Mouse (Mus musculus) cerebellum, postnatal 14 days (tissue): ENCODE data around the gene Cad.
"Not testable (repeated sequence)": the region's sequence is repeated elsewhere in the genome, so short reads cannot be mapped to it uniquely, and the experiment has no call there.

ENCODE experiments used
- DNase-seq, 2 experiments: peaks; one replicate each; pipeline ENCODE4 v3.0.0; 2021; ENCODE audit warnings: mixed read lengths in 2 of 2

Gene Cad

GRCm38 (mm10) chr5:31054261-31055215 lies at the start of gene Cad:
TSS of gene Cad (plus strand) at chr5:31054780.
- DNase-seq: peak; percentile 94 to 96

GRCm38 (mm10) chr5:31012737-31013136 lies 41.8 kb upstream of the Cad start:
- DNase-seq: no peak

- DNase-seq: no peak
These were observed 38.7 kb upstream of the Cad start for GRCm38 (mm10) chr5:31015913-31016312.

- DNase-seq: not testable (repeated sequence)
These were observed 32.8 kb upstream of the Cad start for GRCm38 (mm10) chr5:31021790-31022189.

- no peak for DNase-seq
These were observed 31.9 kb upstream of the Cad start for GRCm38 (mm10) chr5:31022690-31023089.

- DNase-seq: no peak
These were observed 31.3 kb upstream of the Cad start for GRCm38 (mm10) chr5:31023254-31023653.

GRCm38 (mm10) chr5:31024641-31025040 lies 29.9 kb upstream of the Cad start:
- no peak for DNase-seq

GRCm38 (mm10) chr5:31030926-31031325 lies 23.7 kb upstream of the Cad start:
- DNase-seq: no peak

GRCm38 (mm10) chr5:31031508-31031907 lies 23.1 kb upstream of the Cad start:
- DNase-seq: no peak

- no peak for DNase-seq
These were observed 19.9 kb upstream of the Cad start for GRCm38 (mm10) chr5:31034669-31035068.

GRCm38 (mm10) chr5:31036556-31036955 lies 18.0 kb upstream of the Cad start:
- not testable (repeated sequence) for DNase-seq

- no peak for DNase-seq
These were observed 16.3 kb upstream of the Cad start for GRCm38 (mm10) chr5:31038171-31038845.

- no peak for DNase-seq
These were observed 8.2 kb upstream of the Cad start for GRCm38 (mm10) chr5:31046416-31046815.

GRCm38 (mm10) chr5:31047074-31047473 lies 7.5 kb upstream of the Cad start:
- DNase-seq: no peak

GRCm38 (mm10) chr5:31047848-31048762 lies 6.5 kb upstream of the Cad start, which contains the start of gene Atraid:
TSS of gene Atraid (plus strand) at chr5:31048312.
- DNase-seq: peak; percentile 99

GRCm38 (mm10) chr5:31048763-31049641 lies 5.6 kb upstream of the Cad start, which contains the start of gene Slc5a6:
TSS of gene Slc5a6 (minus strand) at chr5:31048924.
- peak; percentile 62 to 63 for DNase-seq

- DNase-seq: no peak
These were observed 4.2 kb upstream of the Cad start for GRCm38 (mm10) chr5:31050427-31050826.

- peak in 1 of 2 experiments; percentile 14 for DNase-seq
These were observed 852 bp upstream of the Cad start for GRCm38 (mm10) chr5:31053728-31054127.

- DNase-seq: no peak
These were observed 898 bp downstream of the Cad start for GRCm38 (mm10) chr5:31055216-31056140.

- DNase-seq: no peak
These were observed 15.2 kb downstream of the Cad start for GRCm38 (mm10) chr5:31069810-31070209.
